Mouse (Mus musculus) liver, adult 2 months (tissue): Measurements from ENCODE around the gene Ly6g5c.

Experiments
- CTCF ChIP-seq: fragments of 200-500 bp; IDR thresholded peaks from 2 replicates; pipeline ENCODE4 v1.5.1; 2011; ENCODE audit warnings: low read depth, low read length, control low read depth
- POLR2A ChIP-seq: fragments of 200-500 bp; IDR thresholded peaks from 2 replicates; pipeline ENCODE4 v1.6.1; 2011; ENCODE audit warnings: low read length, control low read depth; ENCODE audit not compliant: insufficient read depth; ENCODE audit errors: extremely low read depth

- no peak for TF ChIP-seq CTCF
- TF ChIP-seq POLR2A: 0 out of 2 replicates have a peak, but pooled peaks have one; percentile 23
Measured at GRCm38 (mm10) chr17:35125578-35125977, 17.5 kb downstream of the Ly6g5c start.
